Mouse (Mus musculus) kidney, embryonic 16.5 days (tissue): ENCODE measurements around the gene Slco3a1. TPM values are rescaled to one million over a fixed set of nuclear protein-coding genes. Genes with fewer than 3 reads are reported as not detected.

Experiments used
- ATAC-seq: fragments of 200-750 bp; cut with Nextera tagmentation; 2 replicates; pipeline ENCODE4 v1.8.0; 2017; ENCODE audit warnings: moderate TSS enrichment; ENCODE audit not compliant: low FRiP score, low TSS enrichment
- H3K27ac ChIP-seq: fragments of 300-500 bp; sonication (generic); 2 replicates; pipeline ENCODE4 v1.5.1; 2014; ENCODE audit warnings: low read length
- H3K27me3 ChIP-seq: fragments of 300-500 bp; sonication (generic); 2 replicates; pipeline ENCODE4 v1.6.1; 2014; ENCODE audit warnings: low read length, control low read depth, mixed read lengths; ENCODE audit not compliant: insufficient read depth
- H3K36me3 ChIP-seq: fragments of 300-500 bp; sonication (generic); 2 replicates; pipeline ENCODE4 v1.6.1; 2014; ENCODE audit warnings: low read length, control low read depth, mixed read lengths; ENCODE audit not compliant: insufficient read depth
- H3K4me1 ChIP-seq: fragments of 300-500 bp; sonication (generic); 2 replicates; pipeline ENCODE4 v1.6.1; 2014; ENCODE audit warnings: low read length, control low read depth, mixed read lengths; ENCODE audit not compliant: insufficient read depth
- H3K4me2 ChIP-seq: fragments of 300-500 bp; sonication (generic); replicated peaks from 2 replicates; pipeline ENCODE4 v1.6.1; 2014; ENCODE audit warnings: low read depth, low read length
- H3K4me3 ChIP-seq: fragments of 300-500 bp; sonication (generic); 2 replicates; pipeline ENCODE4 v1.5.1; 2014; ENCODE audit warnings: mild to moderate bottlenecking, low read length
- H3K9ac ChIP-seq: fragments of 300-500 bp; sonication (generic); replicated peaks from 2 replicates; pipeline ENCODE4 v1.6.1; 2014; ENCODE audit warnings: low read length
- H3K9me3 ChIP-seq: fragments of 300-500 bp; sonication (generic); 2 replicates; pipeline ENCODE4 v1.6.1; 2016; ENCODE audit warnings: low read length, control low read depth
- WGBS: fragments of 180-500 bp; shearing (Covaris S2); extraction: QIAGEN DNeasy Blood & Tissue Kit; methylation state at CpG from one replicate; pipeline ENCODE4 v1.1.7; 2014; 5-methylcytosine and 5-hydroxymethylcytosine counted together
- polyA plus RNA-seq: library from polyadenylated mRNA; unstranded; fragments of >200 nt; fragmentation: Nextera tagmentation; extraction: Ambion mirVana; gene quantifications from 2 replicates; pipeline ENCODE4 v1.2.1, GENCODE M21; 2015

Gene Slco3a1
- polyA plus RNA-seq, 1 experiment from 2014 or later = 20.8 TPM

- Histone ChIP-seq H3K4me3 (no peak overlapping the region), H3K9me3 (no peaks in the 10 kb centered on the region), H3K27ac (peak overlapping the region; percentile 68), H3K27me3 (no peaks in the 10 kb centered on the region), H3K9ac (no peak overlapping the region; the same call in 1 of the 2 replicates), H3K4me1 (peaks cover 34% of the 10 kb centered on the region), H3K36me3 (no peaks in the 10 kb centered on the region), H3K4me2 (no peak overlapping the region)
- WGBS = 14% methylated on average over 2 of the region's 2 CpGs
- ATAC-seq = peak; percentile 7; the same call in 1 of the 2 replicates
These were observed 182.9 kb downstream of the Slco3a1 start for GRCm38 (mm10) chr7:74371656-74372055.

- Histone ChIP-seq H3K27me3 (no peaks in the 10 kb centered on the region), H3K27ac (no peak overlapping the region; the same call in 1 of the 2 replicates), H3K9ac (no peak overlapping the region), H3K4me3 (no peak overlapping the region), H3K4me1 (peaks cover 30% of the 10 kb centered on the region), H3K9me3 (no peaks in the 10 kb centered on the region), H3K36me3 (no peaks in the 10 kb centered on the region), H3K4me2 (no peak overlapping the region)
- peak; percentile 65; the same call in 1 of the 2 replicates for ATAC-seq
- 33% methylated on average over 2 of the region's 2 CpGs for WGBS
These were observed 183.4 kb downstream of the Slco3a1 start for GRCm38 (mm10) chr7:74371208-74371607.

GRCm38 (mm10) chr7:74369657-74370056, 184.9 kb downstream of the Slco3a1 start:
- Histone ChIP-seq H3K27me3 (no peaks in the 10 kb centered on the region), H3K4me2 (no peak overlapping the region), H3K27ac (no peak overlapping the region), H3K4me3 (no peak overlapping the region), H3K4me1 (peaks cover 22% of the 10 kb centered on the region), H3K36me3 (no peaks in the 10 kb centered on the region), H3K9ac (no peak overlapping the region), H3K9me3 (no peaks in the 10 kb centered on the region)
- no peak for ATAC-seq
- WGBS = 74% methylated on average over 4 of the region's 4 CpGs

DNA sequence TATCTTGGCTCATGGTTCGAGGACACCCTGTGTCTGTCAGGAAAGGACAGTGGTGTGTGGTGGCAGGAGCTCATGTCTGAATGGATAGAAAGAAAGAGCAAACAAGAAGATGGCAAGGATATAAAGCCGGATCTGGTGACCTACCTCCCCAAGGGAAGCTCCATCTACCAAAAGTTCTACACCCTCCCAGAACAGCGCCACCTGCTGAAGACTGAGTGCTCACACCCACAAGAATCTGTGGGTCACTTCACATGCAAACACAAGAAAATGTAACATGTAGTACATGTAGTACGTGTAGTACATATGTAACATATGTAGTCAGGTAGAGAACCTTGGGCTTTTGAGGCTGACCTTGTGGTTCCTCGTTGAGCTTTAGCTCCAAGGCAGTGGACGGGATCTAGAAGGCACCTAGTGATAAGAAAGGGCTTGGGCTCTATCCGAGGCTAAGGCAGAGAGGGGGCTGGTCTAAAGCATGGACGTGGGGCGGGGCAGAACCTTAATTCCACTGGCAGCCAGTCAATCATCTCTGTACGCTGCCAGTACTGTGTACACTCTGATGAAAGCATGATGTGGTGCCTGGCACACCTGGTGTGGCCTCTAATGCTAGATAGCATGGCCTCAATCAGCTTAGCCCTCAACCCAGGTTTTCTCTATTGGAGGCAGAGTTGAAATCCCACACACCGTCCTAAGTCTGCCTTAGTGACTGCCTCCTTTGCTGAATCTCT, 186.2 kb downstream of the Slco3a1 start:
- no peak overlapping the region for H3K27ac ChIP-seq
- H3K4me2 ChIP-seq = no peak overlapping the region
- no peaks in the 10 kb centered on the region for H3K36me3 ChIP-seq
- WGBS = 84% methylated on average over 11 of the region's 11 CpGs
- no peak for ATAC-seq
- no peaks in the 10 kb centered on the region for H3K27me3 ChIP-seq
- no peak overlapping the region for H3K4me3 ChIP-seq
- H3K4me1 ChIP-seq = peaks cover 22% of the 10 kb centered on the region
- no peaks in the 10 kb centered on the region for H3K9me3 ChIP-seq
- no peak overlapping the region for H3K9ac ChIP-seq

- Histone ChIP-seq H3K4me1 (peaks cover 14% of the 10 kb centered on the region), H3K36me3 (no peaks in the 10 kb centered on the region), H3K4me2 (no peak overlapping the region), H3K27ac (no peak overlapping the region), H3K9me3 (no peaks in the 10 kb centered on the region), H3K4me3 (no peak overlapping the region), H3K9ac (no peak overlapping the region), H3K27me3 (no peaks in the 10 kb centered on the region)
- 30% methylated on average over 7 of the region's 7 CpGs for WGBS
- ATAC-seq = no peak
These were observed 187.2 kb downstream of the Slco3a1 start for GRCm38 (mm10) chr7:74367350-74367749.

DNA sequence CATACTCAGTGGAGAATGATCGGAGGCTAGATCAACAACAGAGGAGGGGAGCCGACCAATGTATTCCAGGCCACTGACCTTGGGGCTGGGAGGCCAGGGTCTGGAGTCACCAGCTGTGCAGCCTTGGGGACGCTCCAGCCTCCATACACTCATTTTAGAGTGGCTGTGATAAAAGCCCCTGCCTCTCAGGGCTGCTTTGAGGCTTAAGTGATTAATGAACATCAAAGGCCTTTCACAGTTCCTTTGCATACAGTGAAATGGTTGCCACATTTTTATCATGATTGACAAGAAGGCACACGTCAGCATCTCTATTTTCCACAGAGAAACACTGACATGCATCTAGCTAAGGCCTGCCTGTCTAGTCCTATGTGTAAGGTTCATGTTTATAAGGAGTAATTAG, 189.0 kb downstream of the Slco3a1 start:
- Histone ChIP-seq H3K27me3 (no peaks in the 10 kb centered on the region), H3K36me3 (no peaks in the 10 kb centered on the region), H3K9ac (no peak overlapping the region), H3K4me2 (no peak overlapping the region), H3K4me1 (peaks cover 5% of the 10 kb centered on the region), H3K9me3 (no peaks in the 10 kb centered on the region), H3K27ac (no peak overlapping the region), H3K4me3 (no peak overlapping the region)
- 34% methylated on average over 4 of the region's 4 CpGs for WGBS
- ATAC-seq = no peak

DNA sequence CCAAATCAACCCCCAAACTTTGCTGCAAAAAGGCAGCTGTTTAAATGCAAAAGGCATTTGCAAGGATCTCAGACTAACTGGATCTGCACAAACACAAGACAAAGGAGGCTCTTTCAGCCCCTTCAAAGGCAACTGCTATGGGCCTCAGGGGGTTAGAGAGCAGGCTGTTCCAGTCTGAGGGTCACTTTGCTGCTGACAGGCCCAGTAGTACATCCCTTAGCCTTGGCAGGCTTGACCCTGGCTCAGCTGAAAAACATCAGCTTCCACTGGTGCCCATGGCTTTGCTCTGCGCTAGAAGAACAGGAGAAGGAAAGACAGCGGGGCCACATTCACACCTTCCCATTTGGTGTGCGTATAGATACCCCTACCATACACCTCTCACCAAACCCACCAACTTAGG, 189.6 kb downstream of the Slco3a1 start:
- H3K27ac ChIP-seq = no peak overlapping the region
- H3K9me3 ChIP-seq = no peaks in the 10 kb centered on the region
- ATAC-seq = no peak
- peaks cover 5% of the 10 kb centered on the region for H3K4me1 ChIP-seq
- H3K36me3 ChIP-seq = no peaks in the 10 kb centered on the region
- no peak overlapping the region for H3K4me2 ChIP-seq
- no peak overlapping the region for H3K9ac ChIP-seq
- no peak overlapping the region for H3K4me3 ChIP-seq
- no peaks in the 10 kb centered on the region for H3K27me3 ChIP-seq
- 65% methylated on average over 3 of the region's 3 CpGs for WGBS

DNA sequence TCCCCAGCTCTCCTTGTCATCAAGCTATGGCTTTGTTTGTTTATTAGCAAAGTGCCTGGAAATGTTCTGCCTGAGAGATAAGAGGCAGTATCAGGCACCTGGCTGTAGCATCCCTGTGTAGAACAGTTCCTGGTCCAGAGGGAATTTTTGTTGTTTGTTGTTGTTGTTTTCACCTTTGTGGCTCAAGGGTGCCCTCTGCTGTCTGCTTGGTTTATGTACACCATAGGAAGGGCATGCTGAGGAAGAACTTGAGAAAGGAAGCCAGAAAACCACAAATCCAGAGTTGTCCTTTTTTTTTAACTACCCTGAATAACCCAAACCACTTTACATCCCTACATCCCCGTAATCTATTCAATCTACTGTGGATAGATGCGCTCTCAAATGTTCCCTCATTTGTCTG, 191.1 kb downstream of the Slco3a1 start:
- Histone ChIP-seq H3K9ac (no peak overlapping the region), H3K4me2 (no peak overlapping the region), H3K27me3 (no peaks in the 10 kb centered on the region), H3K9me3 (no peaks in the 10 kb centered on the region), H3K27ac (no peak overlapping the region), H3K4me3 (no peak overlapping the region), H3K36me3 (no peaks in the 10 kb centered on the region), H3K4me1 (peaks cover 5% of the 10 kb centered on the region)
- 78% methylated on average over 2 of the region's 2 CpGs for WGBS
- no peak for ATAC-seq

DNA sequence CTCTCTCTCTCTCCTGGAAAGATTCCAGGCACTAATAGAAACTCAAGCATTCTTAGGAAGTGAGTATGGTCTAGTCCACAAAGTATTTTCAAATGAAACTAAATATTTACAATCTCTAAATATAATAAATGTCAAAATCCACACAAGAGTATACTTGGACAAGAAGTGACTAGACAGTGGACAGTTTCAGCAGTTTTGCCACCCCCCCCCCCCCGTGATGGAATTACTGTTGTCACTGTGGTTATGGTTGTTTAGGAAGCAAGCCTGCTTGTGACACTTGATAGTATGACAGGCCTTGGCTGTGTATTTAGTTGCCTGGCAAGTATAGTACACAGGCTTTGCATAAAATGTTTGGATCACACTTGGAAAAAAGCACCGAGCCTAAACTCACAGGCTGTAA, 192.9 kb downstream of the Slco3a1 start:
- Histone ChIP-seq H3K4me3 (no peak overlapping the region), H3K27me3 (no peaks in the 10 kb centered on the region), H3K4me2 (no peak overlapping the region), H3K36me3 (no peaks in the 10 kb centered on the region), H3K4me1 (peaks cover 5% of the 10 kb centered on the region), H3K9ac (no peak overlapping the region), H3K9me3 (no peaks in the 10 kb centered on the region), H3K27ac (no peak overlapping the region)
- ATAC-seq = no peak
- WGBS = 81% methylated on average over 2 of the region's 2 CpGs

- Histone ChIP-seq H3K9me3 (no peaks in the 10 kb centered on the region), H3K4me1 (peaks cover 10% of the 10 kb centered on the region), H3K27ac (no peak overlapping the region), H3K27me3 (no peaks in the 10 kb centered on the region), H3K4me2 (no peak overlapping the region), H3K4me3 (no peak overlapping the region), H3K9ac (no peak overlapping the region), H3K36me3 (no peaks in the 10 kb centered on the region)
- no peak for ATAC-seq
These were observed 197.6 kb downstream of the Slco3a1 start for GRCm38 (mm10) chr7:74357027-74357426.
